Mouse (Mus musculus): ENCODE measurements at regions not wholly inside any gene's neighbourhood (a gene's known extent, or its start where the extent isn't known, plus 50 kb on each side); places are given as distances from the start of the nearest gene placed in this dataset.

DNA sequence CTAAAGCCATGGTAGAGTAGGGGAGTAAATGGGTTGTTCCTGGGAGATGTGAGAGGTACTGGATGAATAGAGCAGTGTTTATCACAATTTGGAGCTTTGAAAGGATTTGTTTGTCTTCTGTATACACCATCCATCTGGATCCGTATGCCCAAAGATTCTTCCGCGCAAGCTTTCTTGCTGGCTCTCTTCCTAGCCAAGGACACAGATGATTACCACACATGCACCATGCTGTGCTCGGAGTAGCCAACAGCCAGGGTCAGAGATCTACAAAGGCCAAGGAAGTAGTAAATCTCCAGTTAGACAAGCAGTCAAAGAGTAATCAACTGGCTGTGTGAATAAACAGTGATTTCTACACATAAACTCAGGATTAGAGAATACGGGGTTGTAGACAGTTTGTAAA lies 113.3 kb upstream of the Arntl start:
- no peak for TF ChIP-seq EP300 (IDR thresholded peaks at IDR 0.05; ENCODE audit: low read depth)
- TF ChIP-seq CTCF (IDR thresholded peaks at IDR 0.05; ENCODE audit: low read depth), result no peak
